Mouse (Mus musculus): ENCODE measurements around the gene Jhy.

GRCm38 (mm10) chr9:40859196-40859595 is 104.7 kb downstream of the Jhy start:
- TF ChIP-seq CTCF (IDR thresholded peaks at IDR 0.05; ENCODE audit: control insufficient read depth, insufficient read depth, insufficient read length) (no peak), CEBPB (IDR thresholded peaks at IDR 0.05; ENCODE audit: low read depth) (no peak), MAX (IDR thresholded peaks at IDR 0.05) (no peak)
